Mouse (Mus musculus) limb, embryonic 10.5 days (tissue): Measurements from ENCODE around the gene Mxi1. TPM values are rescaled to one million over a fixed set of nuclear protein-coding genes. Genes with fewer than 3 reads are reported as not detected.

Source experiments
- DNase-seq: peaks from one replicate; pipeline ENCODE4 v3.0.0-alpha.2; 2017; ENCODE audit warnings: low spot score
- H3K27ac ChIP-seq: fragments of 300-500 bp; sonication (generic); 2 replicates; pipeline ENCODE4 v1.5.1; 2016; ENCODE audit warnings: mild to moderate bottlenecking
- H3K27me3 ChIP-seq: fragments of 300-500 bp; sonication (generic); 2 replicates; pipeline ENCODE4 v1.6.1; 2016; ENCODE audit warnings: low read depth, mild to moderate bottlenecking; ENCODE audit not compliant: poor library complexity, severe bottlenecking
- H3K36me3 ChIP-seq: fragments of 300-500 bp; sonication (generic); 2 replicates; pipeline ENCODE4 v1.6.1; 2016; ENCODE audit warnings: mild to moderate bottlenecking, moderate library complexity
- H3K4me1 ChIP-seq: fragments of 300-500 bp; sonication (generic); 2 replicates; pipeline ENCODE4 v1.6.1; 2016
- H3K4me3 ChIP-seq: fragments of 300-500 bp; sonication (generic); 2 replicates; pipeline ENCODE4 v1.5.1; 2016; ENCODE audit warnings: mild to moderate bottlenecking, moderate library complexity
- H3K9me3 ChIP-seq: fragments of 300-500 bp; sonication (generic); replicated peaks from 2 replicates; pipeline ENCODE4 v1.6.1; 2016; ENCODE audit warnings: mild to moderate bottlenecking
- WGBS: fragments of 180-500 bp; shearing (Covaris S2); methylation state at CpG from one replicate; pipeline ENCODE4 v1.1.7; 2016; 5-methylcytosine and 5-hydroxymethylcytosine counted together
- polyA plus RNA-seq: library from polyadenylated mRNA; unstranded; fragments of >200 nt; fragmentation: Nextera tagmentation; extraction: Ambion mirVana; gene quantifications from 2 replicates; pipeline ENCODE4 v1.2.1, GENCODE M21; 2016

Mxi1 gene
- polyA plus RNA-seq, 1 experiment from 2014 or later, result 32.4 TPM

GRCm38 (mm10) chr19:53310771-53311523 is 629 bp downstream of the Mxi1 start:
- WGBS, result under 1% methylated on average over 48 of the region's 48 CpGs
- Histone ChIP-seq H3K4me3 (peak overlapping the region; percentile 96), H3K9me3 (no peaks in the 10 kb centered on the region), H3K4me1 (peaks cover 42% of the 10 kb centered on the region), H3K36me3 (no peaks in the 10 kb centered on the region), H3K27me3 (no peaks in the 10 kb centered on the region), H3K27ac (peak overlapping the region; percentile 96)
- DNase-seq, result peak; percentile 77

DNA sequence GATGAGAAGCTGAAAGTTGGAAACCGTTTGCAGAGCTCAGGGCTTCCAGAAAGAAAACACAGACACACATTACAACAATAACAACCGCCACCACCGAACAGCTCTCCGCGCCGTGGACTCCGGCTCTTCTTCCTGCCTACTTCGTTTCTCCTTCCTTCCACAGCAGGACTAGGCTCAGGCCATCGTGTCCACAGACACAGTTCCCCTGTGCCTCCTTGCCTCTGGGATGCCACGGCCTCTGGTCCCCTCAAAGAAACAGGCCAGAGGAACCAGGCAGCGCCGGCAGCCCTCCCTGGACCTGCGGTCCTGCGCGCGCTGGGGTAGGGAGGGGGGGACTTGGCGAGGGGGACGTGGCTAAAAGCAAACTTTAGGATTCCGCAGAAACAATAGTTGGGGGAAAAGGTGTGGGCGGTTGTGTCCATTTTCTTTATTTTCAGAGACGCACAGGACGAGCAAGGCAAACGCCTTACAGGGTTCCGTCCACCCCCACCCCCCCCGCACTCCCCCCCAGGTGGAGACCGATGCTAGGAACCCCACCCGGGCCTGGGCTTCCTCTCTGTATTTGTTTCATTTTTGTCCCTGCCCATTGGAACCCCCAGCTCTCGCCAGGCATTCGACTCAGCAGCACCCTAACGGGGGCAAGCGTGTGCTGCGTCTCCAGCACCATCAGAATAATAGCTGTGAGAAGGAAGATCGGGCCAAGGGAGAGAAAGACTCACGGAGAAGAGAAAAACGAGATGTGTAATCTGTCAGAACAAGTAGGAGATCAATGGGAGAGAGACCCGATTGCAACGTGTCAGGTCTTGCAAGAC is 1.4 kb downstream of the Mxi1 start:
- no peaks in the 10 kb centered on the region for H3K27me3 ChIP-seq
- WGBS, result under 1% methylated on average over 36 of the region's 37 CpGs
- no peaks in the 10 kb centered on the region for H3K9me3 ChIP-seq
- H3K4me3 ChIP-seq, result peak overlapping the region; percentile 96
- peaks cover 40% of the 10 kb centered on the region for H3K4me1 ChIP-seq
- peak; percentile 71 for DNase-seq
- no peaks in the 10 kb centered on the region for H3K36me3 ChIP-seq
- H3K27ac ChIP-seq, result peak overlapping the region; percentile 96

GRCm38 (mm10) chr19:53312336-53312871 is 2.1 kb downstream of the Mxi1 start:
- peaks cover 40% of the 10 kb centered on the region for H3K4me1 ChIP-seq
- under 1% methylated on average over 26 of the region's 26 CpGs for whole genome bisulfite sequencing

DNA sequence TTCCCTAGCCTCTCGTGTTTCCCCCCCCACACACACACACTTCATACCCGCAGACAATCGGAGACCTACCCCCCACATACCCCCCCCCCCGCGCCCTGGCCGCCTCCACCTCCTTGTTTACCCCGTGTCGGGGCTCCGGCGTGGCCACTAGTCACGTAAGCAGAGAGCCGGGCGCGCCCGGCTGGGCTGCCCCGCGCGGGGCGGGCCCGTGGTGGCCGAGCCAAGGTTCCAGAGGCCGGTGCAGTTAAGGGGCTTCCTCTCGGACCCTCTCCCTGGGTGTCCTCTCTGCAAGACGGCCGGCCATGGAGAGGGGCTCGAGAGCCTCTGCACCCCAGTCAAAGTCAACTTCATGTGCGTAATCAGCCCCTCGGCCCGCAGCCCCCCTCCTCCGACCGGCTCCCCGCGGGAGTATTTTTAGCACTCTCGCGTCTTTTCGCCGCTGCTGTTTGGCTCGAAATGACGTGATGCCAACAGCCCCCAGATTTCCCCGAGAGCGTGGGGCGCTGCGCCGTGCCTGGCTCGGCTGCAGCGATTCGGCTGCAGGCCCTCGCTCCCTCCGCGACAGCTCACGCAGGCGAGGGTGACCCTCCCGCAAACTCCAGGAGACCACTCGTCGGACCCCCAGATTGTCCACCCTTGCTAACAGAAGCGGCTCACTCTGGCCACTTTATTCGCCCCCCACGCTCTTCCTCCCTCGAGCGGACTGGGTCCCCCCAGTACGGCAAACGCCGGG is 2.8 kb downstream of the Mxi1 start:
- Histone ChIP-seq H3K27me3 (no peaks in the 10 kb centered on the region), H3K4me1 (peaks cover 40% of the 10 kb centered on the region), H3K27ac (peak overlapping the region; percentile 96), H3K36me3 (no peaks in the 10 kb centered on the region), H3K4me3 (peak overlapping the region; percentile 96), H3K9me3 (no peaks in the 10 kb centered on the region)
- peak; percentile 80 for DNase-seq
- WGBS, result under 1% methylated on average over 63 of the region's 63 CpGs

More at GRCm38 (mm10) chr19:53312336-53312871, 2.1 kb downstream of the Mxi1 start:
- Histone ChIP-seq H3K4me3 (peak overlapping the region; percentile 96), H3K36me3 (no peaks in the 10 kb centered on the region), H3K27me3 (no peaks in the 10 kb centered on the region), H3K27ac (peak overlapping the region; percentile 96), H3K9me3 (no peaks in the 10 kb centered on the region)
- no peak for DNase-seq

GRCm38 (mm10) chr19:53313684-53314443 is 3.5 kb downstream of the Mxi1 start:
- H3K4me1 ChIP-seq, result peaks cover 38% of the 10 kb centered on the region
- WGBS, result under 1% methylated on average over 52 of the region's 52 CpGs

GRCm38 (mm10) chr19:53314530-53315208 is 4.4 kb downstream of the Mxi1 start:
- 55% methylated on average over 16 of the region's 16 CpGs for WGBS
- Histone ChIP-seq H3K4me3 (peak overlapping the region; percentile 96), H3K36me3 (no peaks in the 10 kb centered on the region), H3K4me1 (peaks cover 31% of the 10 kb centered on the region), H3K27me3 (no peaks in the 10 kb centered on the region), H3K9me3 (no peaks in the 10 kb centered on the region), H3K27ac (peak overlapping the region; percentile 96)
- DNase-seq, result no peak

More at GRCm38 (mm10) chr19:53313684-53314443, 3.5 kb downstream of the Mxi1 start:
- peak; percentile 99 for DNase-seq
- no peaks in the 10 kb centered on the region for H3K27me3 ChIP-seq
- no peaks in the 10 kb centered on the region for H3K36me3 ChIP-seq
- peak overlapping the region; percentile 96 for H3K4me3 ChIP-seq
- H3K9me3 ChIP-seq, result no peaks in the 10 kb centered on the region
- peak overlapping the region; percentile 96 for H3K27ac ChIP-seq

GRCm38 (mm10) chr19:53315209-53315654 is 4.9 kb downstream of the Mxi1 start:
- peaks cover 25% of the 10 kb centered on the region for H3K4me1 ChIP-seq
- WGBS, result 94% methylated on average over 7 of the region's 7 CpGs
- DNase-seq, result no peak
- H3K9me3 ChIP-seq, result no peaks in the 10 kb centered on the region
- no peak overlapping the region; the same call in 1 of the 2 replicates for H3K27ac ChIP-seq
- H3K27me3 ChIP-seq, result no peaks in the 10 kb centered on the region
- H3K36me3 ChIP-seq, result no peaks in the 10 kb centered on the region
- no peak overlapping the region; the same call in 1 of the 2 replicates for H3K4me3 ChIP-seq

DNA sequence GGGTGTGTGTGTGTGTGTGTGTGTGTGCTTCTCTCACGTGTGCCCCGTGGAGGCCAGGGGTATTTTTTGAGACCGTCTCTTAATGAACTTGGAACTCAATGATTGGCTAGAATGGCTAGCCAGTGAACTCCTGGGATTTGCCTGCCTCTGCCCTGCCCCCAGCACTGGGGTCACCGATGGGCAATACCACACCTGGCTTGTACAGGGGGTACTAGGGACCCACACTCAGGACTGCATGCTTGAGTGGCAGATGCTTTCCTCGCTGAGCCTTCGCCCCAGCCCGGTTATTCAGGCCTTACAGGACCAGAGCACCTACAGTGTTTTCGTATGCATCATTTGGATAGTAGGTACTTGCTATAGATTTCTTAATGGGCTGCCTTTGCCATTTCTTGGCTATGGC is 5.8 kb downstream of the Mxi1 start:
- DNase-seq, result no peak
- peaks cover 29% of the 10 kb centered on the region for H3K4me1 ChIP-seq
- H3K4me3 ChIP-seq, result no peak overlapping the region
- no peaks in the 10 kb centered on the region for H3K27me3 ChIP-seq
- no peak overlapping the region for H3K27ac ChIP-seq
- WGBS, result 89% methylated on average over 8 of the region's 8 CpGs
- no peaks in the 10 kb centered on the region for H3K9me3 ChIP-seq
- H3K36me3 ChIP-seq, result no peaks in the 10 kb centered on the region

DNA sequence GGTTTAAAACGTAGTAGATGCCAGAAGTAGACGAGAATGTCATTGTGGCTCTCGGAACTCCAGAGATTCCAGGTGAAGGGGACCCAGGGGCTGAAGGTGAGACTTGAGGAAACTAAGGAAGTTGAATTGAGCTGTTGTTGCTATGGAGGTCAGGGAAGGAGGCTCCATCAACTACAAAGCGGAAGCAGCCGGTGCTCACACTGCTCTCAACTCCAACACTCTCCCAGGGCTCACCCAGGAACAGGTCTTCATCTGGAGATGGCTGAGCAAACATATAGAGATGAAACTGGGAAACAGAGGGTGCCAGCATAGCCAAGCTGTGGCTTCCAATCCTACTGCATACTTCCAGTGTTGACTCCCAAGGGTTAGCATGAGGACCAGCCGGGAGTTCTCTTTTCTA is 6.6 kb downstream of the Mxi1 start:
- WGBS, result 93% methylated on average over 6 of the region's 6 CpGs
- Histone ChIP-seq H3K36me3 (no peaks in the 10 kb centered on the region), H3K4me1 (peaks cover 30% of the 10 kb centered on the region), H3K27ac (no peak overlapping the region), H3K9me3 (no peaks in the 10 kb centered on the region), H3K4me3 (no peak overlapping the region), H3K27me3 (no peaks in the 10 kb centered on the region)
- DNase-seq, result no peak

DNA sequence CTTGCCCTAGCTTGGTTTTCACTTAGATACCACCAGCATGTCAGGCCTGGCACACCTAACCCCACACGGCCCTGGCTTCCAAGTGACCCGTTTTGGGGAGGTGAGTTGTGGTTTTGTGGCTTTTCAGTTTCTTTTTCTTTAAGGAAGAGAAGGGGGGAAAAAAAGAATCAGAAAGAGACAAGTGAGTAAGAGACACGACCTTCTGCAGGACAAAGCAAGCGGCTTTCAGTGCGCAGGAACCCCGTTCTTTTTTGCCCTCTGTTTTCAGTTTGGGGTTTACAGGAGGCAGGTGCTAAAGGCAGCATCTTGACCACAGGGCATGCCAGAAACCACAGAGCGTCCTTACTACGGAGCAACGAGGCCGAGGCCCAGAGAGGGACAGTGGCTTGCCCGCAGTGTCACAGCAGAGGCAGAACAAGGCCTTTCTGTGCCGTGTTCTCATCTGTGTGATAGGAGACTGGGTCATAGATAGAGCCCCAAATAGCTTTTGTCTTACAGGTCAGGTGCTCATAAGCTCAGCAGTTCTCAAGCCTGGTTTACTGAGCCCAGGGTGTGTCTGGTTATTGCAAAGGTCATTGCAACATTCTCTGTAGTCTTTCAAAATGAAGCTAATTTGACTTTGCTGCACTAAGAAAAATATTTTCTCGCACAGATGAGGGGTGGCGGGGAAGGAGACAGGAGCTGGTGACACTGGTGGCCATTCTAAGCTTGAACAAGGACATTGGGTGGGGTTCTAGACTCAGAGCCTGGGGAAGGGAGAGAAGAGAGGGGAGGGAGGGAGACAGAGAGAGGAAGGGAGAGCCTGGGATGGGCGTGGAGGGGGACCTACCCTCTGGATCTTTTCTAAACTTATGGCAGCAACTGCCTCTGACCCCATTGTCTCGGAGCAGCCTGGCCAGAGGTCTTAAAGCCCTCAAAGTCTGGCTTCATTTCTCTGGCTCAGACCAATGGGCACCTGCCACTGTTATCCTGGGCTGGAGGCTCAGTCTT is 8.1 kb downstream of the Mxi1 start:
- Histone ChIP-seq H3K36me3 (no peaks in the 10 kb centered on the region), H3K27me3 (no peaks in the 10 kb centered on the region), H3K9me3 (no peaks in the 10 kb centered on the region), H3K27ac (no peak overlapping the region), H3K4me1 (peaks cover 30% of the 10 kb centered on the region), H3K4me3 (no peak overlapping the region)
- 84% methylated on average over 16 of the region's 16 CpGs for WGBS
- DNase-seq, result no peak
